Mouse (Mus musculus) C2C12 (cell line): ENCODE data around the gene Txk.

ENCODE experiments used
- CEBPB ChIP-seq: IDR thresholded peaks from one replicate; pipeline ENCODE4 v1.6.1; 2011; ENCODE audit warnings: low read depth, mild to moderate bottlenecking, control low read depth, moderate library complexity
- CTCF ChIP-seq: IDR thresholded peaks from one replicate; pipeline ENCODE4 v1.5.1; 2011; ENCODE audit not compliant: control insufficient read depth, insufficient read depth, insufficient read length
- MAX ChIP-seq: IDR thresholded peaks from one replicate; pipeline ENCODE4 v1.6.1; 2011; ENCODE audit warnings: mild to moderate bottlenecking, control low read depth
- MYOD1 ChIP-seq: IDR thresholded peaks from one replicate; pipeline ENCODE4 v1.6.1; 2011; ENCODE audit warnings: low read depth; ENCODE audit not compliant: control insufficient read depth, insufficient read length
- MYOG ChIP-seq: IDR thresholded peaks from one replicate; pipeline ENCODE4 v1.6.1; 2011; ENCODE audit not compliant: control insufficient read depth, insufficient read length; ENCODE audit errors: extremely low read depth
- USF1 ChIP-seq: IDR thresholded peaks from one replicate; pipeline ENCODE4 v1.6.1; 2011; ENCODE audit warnings: low read depth, mild to moderate bottlenecking, control low read depth, moderate library complexity

- TF ChIP-seq USF1 (no peak), CTCF (no peak), MYOD1 (no peak), MAX (no peak), CEBPB (no peak), MYOG (no peak)
These were observed 87.7 kb downstream of the Txk start for GRCm38 (mm10) chr5:72664854-72665253.
